Mouse (Mus musculus): ENCODE results near the gene Cym. TPM values are rescaled to one million over a fixed set of nuclear protein-coding genes. Genes with fewer than 3 reads are reported as not detected.

The Cym gene
- polyA plus RNA-seq, 1 experiment = not detected

- Histone ChIP-seq H3K27me3 (ENCODE audit: control insufficient read depth, insufficient read depth, low read length) (no peaks in the 10 kb centered on the region), H3K4me1 (ENCODE audit: control insufficient read depth, insufficient read depth, low read length) (no peaks in the 10 kb centered on the region), H3K27ac (ENCODE audit: control insufficient read depth, insufficient read depth, low read depth, low read length) (no peak overlapping the region), H3K36me3 (ENCODE audit: control insufficient read depth, insufficient read depth, low read length) (no peaks in the 10 kb centered on the region), H3K4me3 (ENCODE audit: control insufficient read depth, low read depth, low read length) (no peak overlapping the region)
- TF ChIP-seq CTCF (IDR thresholded peaks at IDR 0.05; ENCODE audit: control insufficient read depth, insufficient read depth, insufficient replicate concordance, low read depth, low read length) (no peak), POLR2A (IDR thresholded peaks at IDR 0.05; ENCODE audit: control insufficient read depth, low read depth, low read length) (no peak)
Observed at GRCm38 (mm10) chr3:107175486-107175885, 46.0 kb downstream of the Cym start.

GRCm38 (mm10) chr3:107172556-107172955, 49.0 kb downstream of the Cym start:
- Histone ChIP-seq H3K27ac (ENCODE audit: control insufficient read depth, insufficient read depth, low read depth, low read length) (no peak overlapping the region), H3K36me3 (ENCODE audit: control insufficient read depth, insufficient read depth, low read length) (no peaks in the 10 kb centered on the region), H3K4me1 (ENCODE audit: control insufficient read depth, insufficient read depth, low read length) (no peaks in the 10 kb centered on the region), H3K4me3 (ENCODE audit: control insufficient read depth, low read depth, low read length) (no peak overlapping the region), H3K27me3 (ENCODE audit: control insufficient read depth, insufficient read depth, low read length) (no peaks in the 10 kb centered on the region)
- TF ChIP-seq POLR2A (IDR thresholded peaks at IDR 0.05; ENCODE audit: control insufficient read depth, low read depth, low read length) = no peak

- Histone ChIP-seq H3K27me3 (ENCODE audit: control insufficient read depth, insufficient read depth, low read length) (no peaks in the 10 kb centered on the region), H3K4me3 (ENCODE audit: control insufficient read depth, low read depth, low read length) (no peak overlapping the region), H3K36me3 (ENCODE audit: control insufficient read depth, insufficient read depth, low read length) (no peaks in the 10 kb centered on the region), H3K27ac (ENCODE audit: control insufficient read depth, insufficient read depth, low read depth, low read length) (no peak overlapping the region), H3K4me1 (ENCODE audit: control insufficient read depth, insufficient read depth, low read length) (no peaks in the 10 kb centered on the region)
- no peak for TF ChIP-seq CTCF (IDR thresholded peaks at IDR 0.05; ENCODE audit: control insufficient read depth, insufficient read depth, insufficient replicate concordance, low read depth, low read length)
- TF ChIP-seq POLR2A (IDR thresholded peaks at IDR 0.05; ENCODE audit: control insufficient read depth, low read depth, low read length) = no peak
Observed at GRCm38 (mm10) chr3:107171964-107172363, 49.6 kb downstream of the Cym start.

GRCm38 (mm10) chr3:107169552-107169951, 52.0 kb downstream of the Cym start:
- Histone ChIP-seq H3K27ac (ENCODE audit: control insufficient read depth, insufficient read depth, low read depth, low read length) (no peak overlapping the region), H3K27me3 (ENCODE audit: control insufficient read depth, insufficient read depth, low read length) (no peaks in the 10 kb centered on the region), H3K36me3 (ENCODE audit: control insufficient read depth, insufficient read depth, low read length) (no peaks in the 10 kb centered on the region), H3K4me3 (ENCODE audit: control insufficient read depth, low read depth, low read length) (no peak overlapping the region), H3K4me1 (ENCODE audit: control insufficient read depth, insufficient read depth, low read length) (no peaks in the 10 kb centered on the region)
- TF ChIP-seq POLR2A (IDR thresholded peaks at IDR 0.05; ENCODE audit: control insufficient read depth, low read depth, low read length) (no peak), CTCF (IDR thresholded peaks at IDR 0.05; ENCODE audit: control insufficient read depth, insufficient read depth, insufficient replicate concordance, low read depth, low read length) (no peak)

GRCm38 (mm10) chr3:107162741-107163140, 58.8 kb downstream of the Cym start:
- H3K36me3 ChIP-seq (ENCODE audit: control insufficient read depth, insufficient read depth, low read length) = no peaks in the 10 kb centered on the region
- no peak overlapping the region for H3K27ac ChIP-seq (ENCODE audit: control insufficient read depth, insufficient read depth, low read depth, low read length)
- H3K27me3 ChIP-seq (ENCODE audit: control insufficient read depth, insufficient read depth, low read length) = no peaks in the 10 kb centered on the region
- TF ChIP-seq CTCF (IDR thresholded peaks at IDR 0.05; ENCODE audit: control insufficient read depth, insufficient read depth, insufficient replicate concordance, low read depth, low read length) (no peak), POLR2A (IDR thresholded peaks at IDR 0.05; ENCODE audit: control insufficient read depth, low read depth, low read length) (no peak)
- no peak overlapping the region for H3K4me3 ChIP-seq (ENCODE audit: control insufficient read depth, low read depth, low read length)
- H3K4me1 ChIP-seq (ENCODE audit: control insufficient read depth, insufficient read depth, low read length) = peaks cover 16% of the 10 kb centered on the region

Other genes with a start within 250 kb of the Cym start
- 0.13 and 0.31 TPM in 2 replicates for gene Kcna3, start 185.6 kb downstream of the Cym start, polyA plus RNA-seq (2012; rRNA removed)
- 0.07 TPM in 1 of 2 replicates, not detected in the other for gene Kcna2, start 120.6 kb downstream of the Cym start, polyA plus RNA-seq (2012; rRNA removed)
- gene Kcna10, start 38.7 kb downstream of the Cym start, polyA plus RNA-seq (2012; rRNA removed) = 0.05 and 0.09 TPM in 2 replicates
- not detected in 2 replicates for gene A630076J17Rik, start 8.9 kb upstream of the Cym start, polyA plus RNA-seq (2012; rRNA removed)
- gene Prok1, start 18.0 kb upstream of the Cym start, polyA plus RNA-seq (2012; rRNA removed) = not detected in 2 replicates
- gene Lamtor5, start 57.1 kb upstream of the Cym start, polyA plus RNA-seq (2012; rRNA removed) = 73.5 and 76.0 TPM in 2 replicates
- 0.51 and 1.1 TPM in 2 replicates for gene Slc16a4, start 69.5 kb upstream of the Cym start, polyA plus RNA-seq (2012; rRNA removed)
- gene Rbm15, start 111.9 kb upstream of the Cym start, polyA plus RNA-seq (2012; rRNA removed) = 8.5 and 8.8 TPM in 2 replicates
- gene Kcnc4, start 237.8 kb upstream of the Cym start, polyA plus RNA-seq (2012; rRNA removed) = 0.07 and 1.8 TPM in 2 replicates